Mouse (Mus musculus) Patski (cell line): ENCODE results near the gene Bcas3. TPM values are rescaled to one million over a fixed set of nuclear protein-coding genes. Genes with fewer than 3 reads are reported as not detected.
"Not testable (repeated sequence)": the region's sequence is repeated elsewhere in the genome, so short reads cannot be mapped to it uniquely, and the experiment has no call there.

Source experiments
- ATAC-seq: fragments of 100-300 bp; one replicate; pipeline ENCODE4 v1.8.0; 2021
- CTCF ChIA-PET: fragments of 350-600 bp; sonication (Branson Sonifier 250); formaldehyde crosslinking; loops from one replicate; lab custom pipeline; 2022; ENCODE audit warnings: inconsistent platforms; lab: Charles Lee
- POLR2A ChIA-PET: fragments of 350-600 bp; sonication (Branson Sonifier 250); formaldehyde crosslinking; loops from one replicate; lab custom pipeline; 2022; ENCODE audit warnings: antibody characterized with exemption, inconsistent platforms; lab: Charles Lee
- DNase-seq: peaks from one replicate; pipeline ENCODE4 v3.0.0-alpha.2; 2011; ENCODE audit warnings: low read depth, low spot score
- H3K27me3 ChIP-seq: fragments of 371-371 bp; one replicate; pipeline ENCODE4 v1.5.1; 2021
- CTCF ChIP-seq: fragments of 100-300 bp; IDR thresholded peaks from one replicate; pipeline ENCODE4 v1.5.1; 2021
- in situ Hi-C: fragments of 300-500 bp; cut with MboI; formaldehyde crosslinking; loops from 3 replicates; pipeline ENCODE4 v1.11.1; 2018; ENCODE audit warnings: low pct_unique_long_range_greater_than_20kb, mixed read lengths
- polyA plus RNA-seq: library from polyadenylated mRNA; unstranded; gene quantifications from one replicate; pipeline ENCODE4 v1.2.3, GENCODE M21; 2021

Gene Bcas3
- polyA plus RNA-seq, 1 experiment from 2014 or later: 31.6 TPM

DNA sequence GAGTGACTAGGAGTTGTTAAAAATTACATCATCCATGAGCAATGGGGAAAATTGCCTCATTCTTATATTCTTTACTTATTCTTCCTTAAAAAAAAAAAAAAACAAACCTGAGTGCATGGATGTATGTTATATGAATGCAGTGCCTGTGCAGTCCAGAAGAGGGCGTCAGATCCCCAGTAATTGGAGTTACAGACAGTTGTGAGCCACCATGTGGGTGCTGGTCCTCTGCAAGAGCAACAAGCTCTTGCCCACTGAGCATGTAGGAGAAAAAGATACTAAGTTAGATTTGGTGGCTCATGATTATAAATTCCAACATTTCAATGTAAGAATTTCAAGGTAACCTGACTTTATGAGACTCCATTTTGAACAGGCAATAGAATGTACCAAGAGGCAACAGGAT is 353.7 kb downstream of the Bcas3 start:
- no peak for DNase-seq
- in situ Hi-C loops: no loop called here
- ChIA-PET POLR2A (no interaction called here), CTCF (interaction anchor here (1.3 to 1.7 kb wide), 3 partner anchors 8 to 117 kb away, joined by 3 to 5 read pairs (median 4); no protein-coding TSS in a partner anchor)
- no peaks in the 10 kb centered on the region for H3K27me3 ChIP-seq
- ATAC-seq: no peak
- peak; percentile 66 for TF ChIP-seq CTCF

GRCm38 (mm10) chr11:85707496-85707895 is 354.5 kb downstream of the Bcas3 start:
- no peak for TF ChIP-seq CTCF
- ATAC-seq (no peak), DNase-seq (no peak)
- no peaks in the 10 kb centered on the region for H3K27me3 ChIP-seq
- ChIA-PET POLR2A (interaction anchor here (1.1 kb wide), 1 partner anchor 11 kb away, joined by 3 read pairs; no protein-coding TSS in a partner anchor), CTCF (interaction anchor here (1.3 to 1.7 kb wide), 3 partner anchors 9 to 116 kb away, joined by 3 to 5 read pairs (median 4); no protein-coding TSS in a partner anchor)
- in situ Hi-C loops: no loop called here

DNA sequence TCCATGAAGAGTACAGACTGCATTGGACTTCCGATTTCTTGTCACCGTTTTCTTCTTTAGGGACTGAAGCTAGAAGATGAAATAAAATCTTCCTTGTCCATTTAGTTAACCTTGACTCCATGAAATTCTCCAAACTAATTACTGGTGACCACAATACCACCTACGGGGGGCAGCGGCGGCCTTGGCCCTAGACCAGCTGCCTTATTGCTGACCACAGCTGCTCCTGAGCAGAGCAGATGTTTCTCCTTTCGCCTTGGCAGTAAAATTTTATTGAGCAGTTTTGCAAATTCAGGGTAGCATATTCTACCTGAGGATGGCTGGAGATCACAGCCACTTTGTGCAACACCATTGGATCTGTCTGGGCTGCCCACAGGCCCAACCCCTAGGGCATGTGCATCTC is 356.2 kb downstream of the Bcas3 start:
- DNase-seq: no peak
- in situ Hi-C loops: no loop called here
- ATAC-seq: no peak
- POLR2A ChIA-PET: no interaction called here
- CTCF ChIA-PET: no interaction called here
- TF ChIP-seq CTCF: no peak
- no peaks in the 10 kb centered on the region for H3K27me3 ChIP-seq

DNA sequence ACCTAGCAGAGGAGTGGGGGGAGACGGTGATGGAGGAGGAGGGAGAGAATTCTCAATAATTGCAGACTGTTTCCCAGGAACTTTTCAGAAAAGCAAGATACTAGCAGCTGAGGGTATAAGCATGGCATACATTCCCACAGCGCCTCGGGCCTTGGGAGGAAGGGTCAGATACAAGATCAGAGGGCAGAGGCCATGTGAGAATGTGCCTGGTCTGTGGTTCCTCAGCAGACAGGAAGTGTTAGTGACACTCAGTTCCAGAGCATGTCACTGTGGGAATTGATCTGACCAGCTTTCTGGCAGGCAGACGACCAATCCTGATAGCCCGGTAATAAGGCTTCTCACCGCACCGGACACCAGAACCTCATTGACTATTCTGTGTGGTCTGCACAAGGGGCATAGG is 357.2 kb downstream of the Bcas3 start:
- CTCF ChIA-PET: interaction anchor here (0.6 kb wide), 1 partner anchor 9 kb away, joined by 3 read pairs; no protein-coding TSS in a partner anchor
- in situ Hi-C loops: no loop called here
- no peak for ATAC-seq
- TF ChIP-seq CTCF: no peak
- POLR2A ChIA-PET: no interaction called here
- no peaks in the 10 kb centered on the region for H3K27me3 ChIP-seq
- no peak for DNase-seq

GRCm38 (mm10) chr11:85712026-85712804 is 359.2 kb downstream of the Bcas3 start:
- in situ Hi-C loops: no loop called here

DNA sequence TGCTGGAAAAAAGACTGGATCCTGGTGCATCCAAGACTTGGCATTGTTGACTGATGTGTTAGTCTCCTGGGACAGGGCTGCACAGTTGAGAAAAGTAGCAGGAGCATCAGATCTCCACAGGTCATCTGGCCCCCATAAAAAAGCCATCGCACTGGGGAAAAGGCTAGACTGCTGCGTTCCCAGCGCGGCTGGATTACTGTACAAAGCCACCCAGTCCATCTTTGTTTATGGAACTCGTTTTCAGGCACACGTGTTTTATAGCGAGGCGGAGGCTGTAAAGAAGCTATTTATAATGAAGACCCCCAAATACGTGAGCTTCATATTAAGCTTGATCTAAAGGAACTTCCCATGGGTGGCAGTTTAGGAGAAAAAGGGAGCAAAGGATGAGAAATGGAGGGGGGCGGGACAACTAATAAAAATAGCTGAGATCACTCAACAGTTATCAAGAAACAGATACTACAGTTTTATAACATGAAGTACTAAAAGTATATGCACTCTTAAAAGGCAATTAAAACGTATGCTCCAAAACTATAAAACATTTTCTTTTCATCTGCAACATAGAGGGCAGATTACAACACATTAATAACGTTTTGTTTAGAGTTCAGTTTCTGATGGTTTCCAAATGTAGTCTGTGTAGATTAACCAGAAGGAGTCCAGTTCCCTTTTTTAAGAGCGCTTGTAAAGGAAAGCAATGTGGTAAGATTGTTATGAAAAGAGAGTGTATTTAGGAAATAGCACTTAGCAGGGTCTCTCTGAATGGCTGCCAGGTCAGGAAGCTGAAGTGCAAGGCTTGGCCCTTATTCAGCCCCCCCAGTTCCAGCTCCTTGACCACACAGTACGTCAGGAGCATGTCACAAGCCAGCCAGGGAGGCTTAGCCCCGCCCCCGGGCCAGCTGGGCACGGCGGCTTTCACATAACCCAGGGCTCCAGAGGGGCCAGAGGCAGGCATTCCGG is 360.2 kb downstream of the Bcas3 start:
- in situ Hi-C loops: no loop called here

More at GRCm38 (mm10) chr11:85712026-85712804, 359.2 kb downstream of the Bcas3 start:
- ATAC-seq (no peak), DNase-seq (no peak)
- ChIA-PET CTCF (interaction anchor here (1.2 to 1.3 kb wide), 2 partner anchors 15 to 21 kb away, joined by 3 read pairs; no protein-coding TSS in a partner anchor), POLR2A (interaction anchor here (0.7 kb wide), 1 partner anchor 91 kb away, joined by 3 read pairs; no protein-coding TSS in a partner anchor)
- no peak for TF ChIP-seq CTCF
- H3K27me3 ChIP-seq: no peaks in the 10 kb centered on the region

DNA sequence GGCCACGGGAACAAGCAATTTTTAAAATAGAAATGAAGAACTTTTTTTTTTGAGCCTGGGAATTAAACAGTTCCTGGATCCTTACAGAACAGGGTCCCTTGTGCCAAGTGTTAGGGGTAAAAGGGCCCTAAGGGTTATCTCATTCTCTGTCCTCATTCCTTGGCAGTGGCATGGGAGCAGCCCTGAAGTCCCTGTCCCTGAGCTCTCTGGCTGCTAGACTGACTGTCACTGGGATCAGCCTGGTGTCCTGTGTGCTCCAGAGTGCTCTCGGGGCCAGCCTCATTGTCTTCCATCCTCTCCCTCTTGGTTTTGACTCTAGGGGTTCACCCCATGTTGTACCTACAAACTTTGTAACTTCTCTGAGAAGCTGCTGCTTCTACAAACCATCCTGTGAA is 360.8 kb downstream of the Bcas3 start:
- ATAC-seq: no peak
- no peak for DNase-seq
- CTCF ChIA-PET: interaction anchor here (0.8 to 1.7 kb wide), 2 partner anchors 20 to 91 kb away, joined by 3 read pairs; no protein-coding TSS in a partner anchor
- POLR2A ChIA-PET: interaction anchor here (0.6 kb wide), 1 partner anchor 1355 kb away, joined by 3 read pairs; no protein-coding TSS in a partner anchor
- TF ChIP-seq CTCF: no peak
- H3K27me3 ChIP-seq: no peaks in the 10 kb centered on the region
- in situ Hi-C loops: no loop called here

More for the DNA sequence above, 360.2 kb downstream of the Bcas3 start:
- no peaks in the 10 kb centered on the region for H3K27me3 ChIP-seq
- DNase-seq (no peak), ATAC-seq (no peak)
- POLR2A ChIA-PET: interaction anchor here (0.6 kb wide), 1 partner anchor 1356 kb away, joined by 3 read pairs; no protein-coding TSS in a partner anchor
- CTCF ChIA-PET: interaction anchor here (0.8 to 1.7 kb wide), 2 partner anchors 21 to 92 kb away, joined by 3 read pairs; no protein-coding TSS in a partner anchor
- TF ChIP-seq CTCF: no peak

GRCm38 (mm10) chr11:85714312-85714931 is 361.5 kb downstream of the Bcas3 start:
- ATAC-seq: no peak
- in situ Hi-C loops: no loop called here
- no peak for TF ChIP-seq CTCF
- H3K27me3 ChIP-seq: no peaks in the 10 kb centered on the region
- ChIA-PET POLR2A (no interaction called here), CTCF (interaction anchor here (1.4 to 1.7 kb wide), 2 partner anchors 90 to 106 kb away, joined by 3 to 4 read pairs; no protein-coding TSS in a partner anchor)
- no peak for DNase-seq

DNA sequence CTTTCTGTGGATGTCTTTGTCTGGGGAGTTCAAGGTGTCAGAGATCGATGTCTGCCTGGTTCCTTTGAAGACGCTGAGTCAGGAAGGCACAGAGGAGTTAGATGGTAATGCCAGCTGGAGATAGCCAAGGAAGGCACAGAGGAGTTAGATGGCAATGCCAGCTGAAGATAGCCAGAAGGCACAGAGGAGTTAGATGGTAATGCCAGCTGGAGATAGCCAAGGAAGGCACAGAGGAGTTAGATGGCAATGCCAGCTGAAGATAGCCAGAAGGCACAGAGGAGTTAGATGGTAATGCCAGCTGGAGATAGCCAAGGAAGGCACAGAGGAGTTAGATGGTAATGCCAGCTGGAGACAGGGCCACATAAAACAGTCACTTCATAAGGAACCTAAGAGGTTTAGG is 363.8 kb downstream of the Bcas3 start:
- POLR2A ChIA-PET: interaction anchor here (0.6 kb wide), 1 partner anchor 14 kb away, joined by 4 read pairs; no protein-coding TSS in a partner anchor
- ATAC-seq, CTCF ChIA-PET, H3K27me3 ChIP-seq, DNase-seq, in situ Hi-C loops: not testable (repeated sequence)
